Mouse (Mus musculus): ENCODE measurements around the gene Phf3. TPM values are rescaled to one million over a fixed set of nuclear protein-coding genes. Genes with fewer than 3 reads are reported as not detected.

Phf3 gene
- 9.9 TPM for polyA plus RNA-seq (2012; fragmentation: generic; extraction: Trizol)
- long read RNA-seq, experiment 1, partial matches to known transcripts = 2 of 10 reads
- long read RNA-seq, experiment 1, other reads (novel, unspliced or antisense) = 8 of 10 reads
- long read RNA-seq, experiment 2, full-length matches to known transcripts = 3 of 64 reads
- long read RNA-seq, experiment 2, partial matches to known transcripts = 45 of 64 reads
- long read RNA-seq, experiment 2, other reads (novel, unspliced or antisense) = 16 of 64 reads

- H3K27me3 ChIP-seq (ENCODE audit: control insufficient read depth, insufficient read depth, insufficient read length) = no peaks in the 10 kb centered on the region
- peaks cover 49% of the 10 kb centered on the region for H3K79me2 ChIP-seq (ENCODE audit: control insufficient read depth, insufficient read depth)
- peaks cover 43% of the 10 kb centered on the region for H3K79me3 ChIP-seq (ENCODE audit: low read depth)
- peak within 1 kb of the TSS; percentile 65 for H3K4me3 ChIP-seq (ENCODE audit: insufficient read depth, poor library complexity, severe bottlenecking)
- peak within 1 kb of the TSS; percentile 97 for H3ac ChIP-seq (ENCODE audit: control insufficient read depth, insufficient read length, low read depth)
- TF ChIP-seq MYOD1 (IDR thresholded peaks at IDR 0.05; ENCODE audit: control insufficient read depth, insufficient read length, low read depth) (no peak), USF1 (IDR thresholded peaks at IDR 0.05; ENCODE audit: low read depth) (peak; percentile 84), MAX (IDR thresholded peaks at IDR 0.05) (peak; percentile 12), CEBPB (IDR thresholded peaks at IDR 0.05; ENCODE audit: low read depth) (no peak)
- H3K36me3 ChIP-seq (ENCODE audit: control insufficient read depth, insufficient read depth) = peaks cover 7% of the 10 kb centered on the region
Measured at GRCm38 (mm10) chr1:30873541-30874260, at the start of gene Phf3. Gene Phf3, minus strand, starts transcription at chr1:30873921.

GRCm38 (mm10) chr1:30922237-30922636 lies 48.5 kb upstream of the Phf3 start:
- no peak overlapping the region for H3K4me3 ChIP-seq (ENCODE audit: insufficient read depth, poor library complexity, severe bottlenecking)
- no peak overlapping the region for H3ac ChIP-seq (ENCODE audit: control insufficient read depth, insufficient read length, low read depth)
- H3K79me3 ChIP-seq (ENCODE audit: low read depth) = no peaks in the 10 kb centered on the region
- no peaks in the 10 kb centered on the region for H3K36me3 ChIP-seq (ENCODE audit: control insufficient read depth, insufficient read depth)
- no peaks in the 10 kb centered on the region for H3K79me2 ChIP-seq (ENCODE audit: control insufficient read depth, insufficient read depth)
- TF ChIP-seq MYOG (IDR thresholded peaks at IDR 0.05; ENCODE audit: control insufficient read depth, extremely low read depth, insufficient read length) (no peak), MYOD1 (IDR thresholded peaks at IDR 0.05; ENCODE audit: control insufficient read depth, insufficient read length, low read depth) (no peak), CEBPB (IDR thresholded peaks at IDR 0.05; ENCODE audit: low read depth) (no peak)
- H3K27me3 ChIP-seq (ENCODE audit: control insufficient read depth, insufficient read depth, insufficient read length) = no peaks in the 10 kb centered on the region

GRCm38 (mm10) chr1:30921252-30921651 lies 47.5 kb upstream of the Phf3 start:
- H3K79me2 ChIP-seq (ENCODE audit: control insufficient read depth, insufficient read depth) = no peaks in the 10 kb centered on the region
- H3K79me3 ChIP-seq (ENCODE audit: low read depth) = no peaks in the 10 kb centered on the region
- H3K36me3 ChIP-seq (ENCODE audit: control insufficient read depth, insufficient read depth) = no peaks in the 10 kb centered on the region
- H3K4me3 ChIP-seq (ENCODE audit: insufficient read depth, poor library complexity, severe bottlenecking) = no peak overlapping the region
- H3ac ChIP-seq (ENCODE audit: control insufficient read depth, insufficient read length, low read depth) = no peak overlapping the region
- TF ChIP-seq FOSL1 (IDR thresholded peaks at IDR 0.05; ENCODE audit: insufficient read depth, low read length, poor library complexity, severe bottlenecking) (no peak), MYOD1 (IDR thresholded peaks at IDR 0.05; ENCODE audit: control insufficient read depth, insufficient read length, low read depth) (no peak), CEBPB (IDR thresholded peaks at IDR 0.05; ENCODE audit: low read depth) (no peak), MYOG (IDR thresholded peaks at IDR 0.05; ENCODE audit: control insufficient read depth, extremely low read depth, insufficient read length) (no peak), USF1 (IDR thresholded peaks at IDR 0.05; ENCODE audit: low read depth) (no peak), MAX (IDR thresholded peaks at IDR 0.05) (no peak), CTCF (IDR thresholded peaks at IDR 0.05; ENCODE audit: control insufficient read depth, insufficient read depth, insufficient read length) (no peak)
- no peaks in the 10 kb centered on the region for H3K27me3 ChIP-seq (ENCODE audit: control insufficient read depth, insufficient read depth, insufficient read length)

GRCm38 (mm10) chr1:30920620-30921177 lies 47.0 kb upstream of the Phf3 start:
- Histone ChIP-seq H3K79me3 (ENCODE audit: low read depth) (no peaks in the 10 kb centered on the region), H3K36me3 (ENCODE audit: control insufficient read depth, insufficient read depth) (no peaks in the 10 kb centered on the region), H3K27me3 (ENCODE audit: control insufficient read depth, insufficient read depth, insufficient read length) (no peaks in the 10 kb centered on the region), H3ac (ENCODE audit: control insufficient read depth, insufficient read length, low read depth) (no peak overlapping the region), H3K4me3 (ENCODE audit: insufficient read depth, poor library complexity, severe bottlenecking) (no peak overlapping the region), H3K79me2 (ENCODE audit: control insufficient read depth, insufficient read depth) (no peaks in the 10 kb centered on the region)
- TF ChIP-seq MYOG (IDR thresholded peaks at IDR 0.05; ENCODE audit: control insufficient read depth, extremely low read depth, insufficient read length) (no peak), CTCF (IDR thresholded peaks at IDR 0.05; ENCODE audit: control insufficient read depth, insufficient read depth, insufficient read length) (no peak)

- no peak for TF ChIP-seq MAX (IDR thresholded peaks at IDR 0.05)
- no peak for TF ChIP-seq USF1 (IDR thresholded peaks at IDR 0.05; ENCODE audit: low read depth)
- no peak for TF ChIP-seq FOSL1 (IDR thresholded peaks at IDR 0.05; ENCODE audit: insufficient read depth, low read length, poor library complexity, severe bottlenecking)
- TF ChIP-seq MYOD1 (IDR thresholded peaks at IDR 0.05; ENCODE audit: control insufficient read depth, insufficient read length, low read depth) = no peak
- no peak for TF ChIP-seq CTCF (IDR thresholded peaks at IDR 0.05; ENCODE audit: control insufficient read depth, insufficient read depth, insufficient read length)
- TF ChIP-seq CEBPB (IDR thresholded peaks at IDR 0.05; ENCODE audit: low read depth) = no peak
- Histone ChIP-seq H3K79me3 (ENCODE audit: low read depth) (no peaks in the 10 kb centered on the region), H3ac (ENCODE audit: control insufficient read depth, insufficient read length, low read depth) (no peak overlapping the region), H3K4me3 (ENCODE audit: insufficient read depth, poor library complexity, severe bottlenecking) (no peak overlapping the region), H3K79me2 (ENCODE audit: control insufficient read depth, insufficient read depth) (no peaks in the 10 kb centered on the region), H3K27me3 (ENCODE audit: control insufficient read depth, insufficient read depth, insufficient read length) (no peaks in the 10 kb centered on the region), H3K36me3 (ENCODE audit: control insufficient read depth, insufficient read depth) (no peaks in the 10 kb centered on the region)
Measured at GRCm38 (mm10) chr1:30910172-30910571, 36.5 kb upstream of the Phf3 start.

GRCm38 (mm10) chr1:30908797-30909196 lies 35.1 kb upstream of the Phf3 start:
- Histone ChIP-seq H3ac (ENCODE audit: control insufficient read depth, insufficient read length, low read depth) (no peak overlapping the region), H3K79me2 (ENCODE audit: control insufficient read depth, insufficient read depth) (no peaks in the 10 kb centered on the region), H3K36me3 (ENCODE audit: control insufficient read depth, insufficient read depth) (no peaks in the 10 kb centered on the region), H3K27me3 (ENCODE audit: control insufficient read depth, insufficient read depth, insufficient read length) (no peaks in the 10 kb centered on the region), H3K4me3 (ENCODE audit: insufficient read depth, poor library complexity, severe bottlenecking) (no peak overlapping the region), H3K79me3 (ENCODE audit: low read depth) (no peaks in the 10 kb centered on the region)
- TF ChIP-seq FOSL1 (IDR thresholded peaks at IDR 0.05; ENCODE audit: insufficient read depth, low read length, poor library complexity, severe bottlenecking) (no peak), USF1 (IDR thresholded peaks at IDR 0.05; ENCODE audit: low read depth) (no peak), CTCF (IDR thresholded peaks at IDR 0.05; ENCODE audit: control insufficient read depth, insufficient read depth, insufficient read length) (no peak), CEBPB (IDR thresholded peaks at IDR 0.05; ENCODE audit: low read depth) (no peak), MAX (IDR thresholded peaks at IDR 0.05) (no peak), MYOG (IDR thresholded peaks at IDR 0.05; ENCODE audit: control insufficient read depth, extremely low read depth, insufficient read length) (no peak), MYOD1 (IDR thresholded peaks at IDR 0.05; ENCODE audit: control insufficient read depth, insufficient read length, low read depth) (no peak)

Measured in C2C12 (cell line).